Mouse (Mus musculus) midbrain, postnatal 0 days (tissue): ENCODE measurements at regions not wholly inside any gene's neighbourhood (a gene's known extent, or its start where the extent isn't known, plus 50 kb on each side); places are given as distances from the start of the nearest gene placed in this dataset.

Source experiments
- ATAC-seq: fragments of 200-750 bp; cut with Nextera tagmentation; 2 replicates; pipeline ENCODE4 v1.8.0; 2017; ENCODE audit warnings: moderate number of reproducible peaks, mild to moderate bottlenecking, moderate TSS enrichment, moderate library complexity; ENCODE audit not compliant: low FRiP score
- DNase-seq: peaks from one replicate; pipeline ENCODE4 v3.0.0-alpha.2; 2015; ENCODE audit warnings: low spot score
- H3K27ac ChIP-seq: fragments of 300-500 bp; sonication (generic); 2 replicates; pipeline ENCODE4 v1.5.1; 2014; ENCODE audit warnings: low read depth, mild to moderate bottlenecking, low read length, mixed read lengths
- H3K27me3 ChIP-seq: fragments of 300-500 bp; sonication (generic); 2 replicates; pipeline ENCODE4 v1.6.1; 2014; ENCODE audit warnings: low read length, control low read depth, mixed read lengths; ENCODE audit not compliant: insufficient read depth
- H3K36me3 ChIP-seq: fragments of 300-500 bp; sonication (generic); 2 replicates; pipeline ENCODE4 v1.6.1; 2014; ENCODE audit warnings: low read length, control low read depth, mixed read lengths; ENCODE audit not compliant: insufficient read depth
- H3K4me1 ChIP-seq: fragments of 300-500 bp; sonication (generic); 2 replicates; pipeline ENCODE4 v1.6.1; 2014; ENCODE audit warnings: mild to moderate bottlenecking, control low read depth, antibody characterized with exemption, low read length, mixed read lengths; ENCODE audit not compliant: insufficient read depth
- H3K4me2 ChIP-seq: fragments of 300-500 bp; sonication (generic); 2 replicates; pipeline ENCODE4 v1.6.1; 2014; ENCODE audit warnings: low read depth, mild to moderate bottlenecking, low read length, mixed read lengths; ENCODE audit not compliant: poor library complexity, severe bottlenecking
- H3K4me3 ChIP-seq: fragments of 300-500 bp; sonication (generic); 2 replicates; pipeline ENCODE4 v1.5.1; 2014; ENCODE audit warnings: low read depth, mild to moderate bottlenecking, low read length, moderate library complexity
- H3K9ac ChIP-seq: fragments of 300-500 bp; sonication (generic); replicated peaks from 2 replicates; pipeline ENCODE4 v1.6.1; 2014; ENCODE audit warnings: mild to moderate bottlenecking, low read length, moderate library complexity, mixed read lengths; ENCODE audit not compliant: poor library complexity, severe bottlenecking
- H3K9me3 ChIP-seq: fragments of 300-500 bp; sonication (generic); 2 replicates; pipeline ENCODE4 v1.6.1; 2016; ENCODE audit warnings: low read length, control low read depth
- CTCF ChIP-seq: IDR thresholded peaks from 2 replicates; pipeline ENCODE4 v1.5.1; 2016; ENCODE audit warnings: antibody characterized with exemption, mild to moderate bottlenecking
- WGBS: fragments of 180-500 bp; shearing (Covaris S2); extraction: QIAGEN DNeasy Blood & Tissue Kit; methylation state at CpG from one replicate; pipeline ENCODE4 v1.1.7; 2014; 5-methylcytosine and 5-hydroxymethylcytosine counted together

- 0 out of 2 replicates have a peak, but pooled peaks cover 2% of the 10 kb centered on the region for H3K9me3 ChIP-seq
- WGBS = 66% methylated on average over 7 of the region's 7 CpGs
- no peak for ATAC-seq
Measured at GRCm38 (mm10) chr6:18601926-18602325, 87.3 kb upstream of the Cttnbp2 start.

DNA sequence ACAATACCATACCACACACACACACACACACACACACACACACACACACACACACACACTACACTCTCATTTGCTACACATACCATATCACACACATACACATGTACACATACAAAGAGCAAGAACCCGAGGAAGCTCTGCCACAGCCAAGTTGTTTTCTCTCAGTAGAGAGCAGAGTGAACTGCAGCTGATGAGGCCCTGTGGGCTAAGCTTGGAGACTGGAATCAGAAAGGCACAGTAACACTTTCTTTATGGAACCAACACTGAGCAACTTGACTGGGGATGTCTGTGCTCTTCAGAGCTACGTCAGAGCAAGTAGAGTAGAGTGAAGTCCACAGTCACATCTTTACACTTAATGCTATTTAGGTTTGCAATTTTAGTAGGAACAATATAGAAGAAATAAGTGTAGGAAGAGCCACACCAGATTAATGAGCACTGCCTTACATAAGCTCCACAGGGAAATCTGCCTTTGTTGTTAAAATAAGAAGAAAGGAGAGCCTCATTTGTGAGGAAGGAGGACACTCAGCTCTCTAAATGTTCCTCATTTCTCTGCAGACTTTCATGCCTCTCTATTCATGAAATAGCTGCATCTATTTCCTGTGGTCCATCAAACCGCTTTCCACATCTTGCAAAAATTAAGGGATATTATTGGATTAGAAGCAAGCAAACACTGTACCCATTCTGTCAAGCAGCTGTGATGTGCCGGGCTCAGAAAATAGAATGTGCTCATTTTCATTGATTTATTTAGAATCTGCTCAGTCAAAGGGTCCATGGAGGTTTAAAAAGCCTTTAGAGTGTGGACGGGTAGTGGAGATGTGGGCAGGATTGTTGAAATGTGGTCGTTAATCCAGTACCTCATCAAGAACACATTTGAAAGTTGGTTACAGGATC lies 107.0 kb upstream of the Cttnbp2 start:
- H3K36me3 ChIP-seq = no peaks in the 10 kb centered on the region
- 54% methylated on average over 6 of the region's 6 CpGs for WGBS
- no peaks in the 10 kb centered on the region for H3K4me1 ChIP-seq
- H3K9me3 ChIP-seq = no peaks in the 10 kb centered on the region
- no peak overlapping the region for H3K4me3 ChIP-seq
- no peak for DNase-seq
- no peak overlapping the region for H3K27ac ChIP-seq
- H3K4me2 ChIP-seq = no peak overlapping the region
- no peak overlapping the region for H3K9ac ChIP-seq
- no peak for TF ChIP-seq CTCF
- no peaks in the 10 kb centered on the region for H3K27me3 ChIP-seq
- ATAC-seq = 0 out of 2 replicates have a peak, but pooled peaks have one; percentile 3

More at GRCm38 (mm10) chr6:18601926-18602325, 87.3 kb upstream of the Cttnbp2 start:
- Histone ChIP-seq H3K27ac (no peak overlapping the region), H3K36me3 (no peaks in the 10 kb centered on the region), H3K27me3 (no peaks in the 10 kb centered on the region), H3K9ac (no peak overlapping the region), H3K4me3 (no peak overlapping the region), H3K4me2 (no peak overlapping the region), H3K4me1 (no peaks in the 10 kb centered on the region)
- TF ChIP-seq CTCF = no peak
- no peak for DNase-seq

- Histone ChIP-seq H3K9ac (no peak overlapping the region), H3K27me3 (no peaks in the 10 kb centered on the region), H3K9me3 (no peaks in the 10 kb centered on the region), H3K27ac (no peak overlapping the region), H3K4me3 (no peak overlapping the region), H3K4me2 (no peak overlapping the region), H3K4me1 (no peaks in the 10 kb centered on the region), H3K36me3 (no peaks in the 10 kb centered on the region)
- ATAC-seq (no peak), DNase-seq (no peak)
- no peak for TF ChIP-seq CTCF
- WGBS = 52% methylated on average over 1 of the region's 1 CpGs
Measured at GRCm38 (mm10) chr6:18628591-18628990, 113.9 kb upstream of the Cttnbp2 start.

DNA sequence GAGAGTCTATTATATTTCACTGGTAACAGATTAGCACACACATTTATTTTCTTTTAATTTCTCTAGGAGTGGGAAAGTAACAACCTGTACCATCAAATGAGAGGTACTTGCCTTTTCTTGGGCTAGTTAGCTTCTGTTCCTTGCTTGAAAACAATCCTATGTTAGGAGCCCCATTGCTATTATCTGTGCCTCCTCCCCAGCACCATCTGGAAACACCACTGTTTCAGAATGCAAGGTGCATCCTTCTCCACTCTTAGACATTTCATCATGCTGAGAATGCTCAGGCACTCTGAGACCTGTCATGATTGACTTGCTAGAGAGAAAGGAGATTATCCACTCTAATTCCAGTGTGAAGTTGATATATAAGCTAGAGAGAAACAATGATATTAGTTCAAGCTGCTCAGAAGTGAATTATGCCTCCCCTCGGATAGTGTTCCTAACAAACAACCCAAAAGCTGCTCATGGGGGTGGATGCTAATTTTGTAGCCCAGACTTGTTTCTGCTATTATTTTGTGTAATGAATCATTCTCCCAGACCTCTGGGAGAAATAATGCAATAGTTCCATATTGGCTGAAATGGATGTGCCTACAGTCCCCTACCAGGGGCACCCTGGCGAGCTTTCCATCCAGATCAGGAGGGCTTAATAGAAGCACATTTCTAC lies 119.0 kb upstream of the Cttnbp2 start:
- 65% methylated on average over 2 of the region's 2 CpGs for WGBS

DNA sequence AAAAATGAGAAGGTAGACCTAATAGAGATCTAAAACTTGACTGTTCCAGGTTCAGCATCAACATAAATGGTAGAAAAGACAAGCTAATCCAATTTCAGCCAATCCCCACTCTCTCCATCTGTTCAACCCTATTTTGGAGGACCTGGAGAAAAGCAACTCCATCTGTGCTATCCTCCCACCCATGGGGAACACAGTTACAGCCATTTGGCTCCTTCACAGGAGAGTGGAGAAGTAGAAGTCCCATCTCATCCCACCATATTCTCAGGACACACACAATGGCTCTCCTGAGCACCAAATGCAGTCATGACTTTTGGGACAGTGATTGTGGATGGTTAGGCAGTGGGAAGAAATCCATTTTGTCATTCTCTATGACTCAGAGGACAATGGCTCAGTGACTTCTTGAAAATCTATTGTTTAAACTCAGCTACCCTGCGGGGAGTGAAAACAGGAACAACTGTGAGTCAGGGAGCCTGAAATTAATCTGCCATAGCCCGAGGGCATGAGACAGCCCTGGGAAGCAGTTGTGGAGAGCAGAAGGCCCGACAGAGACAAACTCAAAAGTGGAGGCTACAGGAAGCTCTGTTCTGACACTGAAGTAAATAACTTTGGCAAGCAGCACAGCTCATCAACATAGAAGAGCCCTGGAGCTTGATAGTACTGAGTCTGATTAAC lies 125.2 kb upstream of the Cttnbp2 start:
- DNase-seq (peak; percentile 50), ATAC-seq (no peak)
- Histone ChIP-seq H3K4me2 (no peak overlapping the region), H3K36me3 (no peaks in the 10 kb centered on the region), H3K27ac (no peak overlapping the region), H3K9me3 (no peaks in the 10 kb centered on the region), H3K4me1 (no peaks in the 10 kb centered on the region), H3K4me3 (no peak overlapping the region), H3K27me3 (no peaks in the 10 kb centered on the region), H3K9ac (no peak overlapping the region)
- WGBS = 25% methylated on average over 3 of the region's 3 CpGs
- no peak for TF ChIP-seq CTCF

More for the DNA sequence above, 119.0 kb upstream of the Cttnbp2 start:
- ATAC-seq (no peak), DNase-seq (no peak)
- no peaks in the 10 kb centered on the region for H3K4me1 ChIP-seq
- no peak overlapping the region for H3K9ac ChIP-seq
- no peak overlapping the region for H3K27ac ChIP-seq
- H3K36me3 ChIP-seq = no peaks in the 10 kb centered on the region
- H3K27me3 ChIP-seq = no peaks in the 10 kb centered on the region
- no peak overlapping the region for H3K4me2 ChIP-seq
- H3K9me3 ChIP-seq = no peaks in the 10 kb centered on the region
- no peak overlapping the region for H3K4me3 ChIP-seq
- TF ChIP-seq CTCF = no peak
